Mouse (Mus musculus) kidney, embryonic 14.5 days (tissue): ENCODE results near the gene Gpr45. TPM values are rescaled to one million over a fixed set of nuclear protein-coding genes. Genes with fewer than 3 reads are reported as not detected.

ENCODE experiments used
- ATAC-seq: fragments of 200-750 bp; cut with Nextera tagmentation; 2 replicates; pipeline ENCODE4 v1.8.0; 2017; ENCODE audit warnings: moderate number of reproducible peaks, mild to moderate bottlenecking, moderate TSS enrichment, moderate library complexity; ENCODE audit not compliant: low FRiP score, low TSS enrichment
- H3K27ac ChIP-seq: fragments of 300-500 bp; sonication (generic); 2 replicates; pipeline ENCODE4 v1.5.1; 2014; ENCODE audit warnings: low read depth, mild to moderate bottlenecking, low read length, moderate library complexity, mixed read lengths
- H3K27me3 ChIP-seq: fragments of 300-500 bp; sonication (generic); 2 replicates; pipeline ENCODE4 v1.6.1; 2014; ENCODE audit warnings: mild to moderate bottlenecking, low read length; ENCODE audit not compliant: control insufficient read depth, insufficient read depth
- H3K36me3 ChIP-seq: fragments of 300-500 bp; sonication (generic); 2 replicates; pipeline ENCODE4 v1.6.1; 2014; ENCODE audit warnings: low read length, mixed read lengths; ENCODE audit not compliant: control insufficient read depth, insufficient read depth
- H3K4me1 ChIP-seq: fragments of 300-500 bp; sonication (generic); 2 replicates; pipeline ENCODE4 v1.6.1; 2014; ENCODE audit warnings: low read length, mixed read lengths; ENCODE audit not compliant: control insufficient read depth, insufficient read depth
- H3K4me2 ChIP-seq: fragments of 300-500 bp; sonication (generic); replicated peaks from 2 replicates; pipeline ENCODE4 v1.6.1; 2014; ENCODE audit warnings: low read depth, mild to moderate bottlenecking, low read length
- H3K4me3 ChIP-seq: fragments of 300-500 bp; sonication (generic); 2 replicates; pipeline ENCODE4 v1.5.1; 2014; ENCODE audit warnings: mild to moderate bottlenecking, low read length
- H3K9ac ChIP-seq: fragments of 300-500 bp; sonication (generic); 2 replicates; pipeline ENCODE4 v1.6.1; 2014; ENCODE audit warnings: low read depth, mild to moderate bottlenecking, low read length, moderate library complexity
- H3K9me3 ChIP-seq: fragments of 300-500 bp; sonication (generic); 2 replicates; pipeline ENCODE4 v1.6.1; 2016; ENCODE audit warnings: low read length; ENCODE audit not compliant: control insufficient read depth
- WGBS: fragments of 180-500 bp; shearing (Covaris S2); extraction: QIAGEN DNeasy Blood & Tissue Kit; methylation state at CpG from one replicate; pipeline ENCODE4 v1.1.7; 2014; 5-methylcytosine and 5-hydroxymethylcytosine counted together
- polyA plus RNA-seq: library from polyadenylated mRNA; unstranded; fragments of >200 nt; fragmentation: Nextera tagmentation; extraction: Ambion mirVana; gene quantifications from 2 replicates; pipeline ENCODE4 v1.2.1, GENCODE M21; 2014

Gene Gpr45
- polyA plus RNA-seq, 1 experiment from 2014 or later = 18.3 TPM

DNA sequence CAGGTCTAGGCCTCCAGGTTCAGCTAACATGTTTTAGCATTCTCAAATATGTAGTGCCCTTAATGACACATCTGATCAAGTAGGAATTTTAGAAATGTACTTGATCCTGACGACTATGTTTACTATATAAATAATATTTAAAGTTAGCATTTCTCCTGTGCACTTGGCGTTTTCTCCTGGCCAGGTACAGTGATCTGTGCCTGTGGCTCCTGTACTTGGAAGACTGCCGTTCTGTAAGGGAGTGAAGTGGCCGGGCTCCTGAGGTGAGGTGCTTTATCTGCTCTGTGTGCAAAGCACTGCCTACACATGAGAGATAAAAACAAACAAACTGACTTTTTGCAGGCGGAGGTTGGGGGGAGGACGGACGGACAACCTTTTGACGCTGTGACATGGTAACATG lies 113.9 kb downstream of the Gpr45 start:
- WGBS = 92% methylated on average over 8 of the region's 8 CpGs
- Histone ChIP-seq H3K9me3 (no peaks in the 10 kb centered on the region), H3K4me1 (no peaks in the 10 kb centered on the region), H3K27me3 (no peaks in the 10 kb centered on the region), H3K36me3 (peaks cover 12% of the 10 kb centered on the region), H3K4me3 (no peak overlapping the region), H3K9ac (no peak overlapping the region), H3K4me2 (no peak overlapping the region), H3K27ac (no peak overlapping the region)
- ATAC-seq = no peak

- Histone ChIP-seq H3K27me3 (no peaks in the 10 kb centered on the region), H3K4me3 (no peak overlapping the region), H3K27ac (no peak overlapping the region), H3K9me3 (no peaks in the 10 kb centered on the region), H3K4me1 (no peaks in the 10 kb centered on the region), H3K9ac (no peak overlapping the region), H3K4me2 (no peak overlapping the region), H3K36me3 (peaks cover 12% of the 10 kb centered on the region)
- 53% methylated on average over 7 of the region's 7 CpGs for WGBS
- ATAC-seq = no peak
These were observed 114.9 kb downstream of the Gpr45 start for GRCm38 (mm10) chr1:43067551-43067950.

DNA sequence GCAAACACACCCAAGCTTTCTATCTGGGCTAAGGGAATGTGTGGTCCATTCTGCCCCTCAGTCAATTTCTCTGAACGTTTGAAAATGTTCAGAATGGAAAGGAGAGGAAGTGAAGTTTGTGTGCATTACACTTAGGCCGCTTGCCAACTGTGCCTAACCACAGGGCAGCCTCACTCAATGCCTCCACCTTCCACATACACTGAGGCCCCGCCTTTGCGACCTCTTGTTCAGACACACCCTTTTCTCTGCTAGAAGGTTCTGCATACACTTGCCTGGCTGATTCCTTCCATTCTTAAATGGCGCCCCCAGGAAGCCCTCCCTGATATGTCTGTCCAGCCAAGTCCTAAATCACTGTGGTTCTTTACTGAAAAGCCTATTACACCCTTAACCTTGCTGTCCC lies 118.1 kb downstream of the Gpr45 start:
- ATAC-seq = no peak
- H3K4me1 ChIP-seq = no peaks in the 10 kb centered on the region
- no peak overlapping the region for H3K4me2 ChIP-seq
- peaks cover 17% of the 10 kb centered on the region for H3K36me3 ChIP-seq
- H3K9me3 ChIP-seq = no peaks in the 10 kb centered on the region
- H3K27me3 ChIP-seq = no peaks in the 10 kb centered on the region
- H3K4me3 ChIP-seq = no peak overlapping the region
- 81% methylated on average over 5 of the region's 5 CpGs for WGBS
- H3K27ac ChIP-seq = no peak overlapping the region
- H3K9ac ChIP-seq = no peak overlapping the region

DNA sequence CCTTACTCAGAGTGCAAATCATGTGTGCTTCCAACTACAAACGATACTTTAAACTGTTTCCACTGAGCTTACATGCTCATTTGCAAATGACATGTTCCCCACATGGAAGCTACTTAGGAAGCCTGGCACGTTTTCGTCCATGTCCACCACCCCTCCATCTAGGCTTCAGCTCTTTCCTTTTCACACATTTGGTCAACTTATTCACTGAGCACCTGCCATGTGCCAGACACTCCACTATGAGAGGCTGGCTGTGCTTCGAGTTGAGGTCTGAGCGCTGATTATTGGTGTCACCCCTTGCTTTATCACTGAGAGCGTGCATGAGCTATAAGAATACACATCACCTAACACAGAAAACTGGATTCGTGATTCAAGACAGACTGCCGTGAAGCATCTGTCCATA lies 119.4 kb downstream of the Gpr45 start:
- H3K4me1 ChIP-seq = no peaks in the 10 kb centered on the region
- H3K27ac ChIP-seq = no peak overlapping the region
- no peak overlapping the region for H3K4me2 ChIP-seq
- ATAC-seq = no peak
- H3K9me3 ChIP-seq = no peaks in the 10 kb centered on the region
- H3K4me3 ChIP-seq = no peak overlapping the region
- WGBS = 93% methylated on average over 8 of the region's 8 CpGs
- H3K9ac ChIP-seq = no peak overlapping the region
- no peaks in the 10 kb centered on the region for H3K27me3 ChIP-seq
- peaks cover 9% of the 10 kb centered on the region for H3K36me3 ChIP-seq

- no peaks in the 10 kb centered on the region for H3K4me1 ChIP-seq
These were observed 119.9 kb downstream of the Gpr45 start for GRCm38 (mm10) chr1:43072561-43072960.

GRCm38 (mm10) chr1:43074791-43075190 lies 122.1 kb downstream of the Gpr45 start:
- H3K4me1 ChIP-seq = no peaks in the 10 kb centered on the region
- H3K4me2 ChIP-seq = no peak overlapping the region
- 88% methylated on average over 2 of the region's 2 CpGs for WGBS
- no peaks in the 10 kb centered on the region for H3K9me3 ChIP-seq
- H3K27ac ChIP-seq = no peak overlapping the region
- no peaks in the 10 kb centered on the region for H3K27me3 ChIP-seq
- no peak overlapping the region for H3K9ac ChIP-seq
- H3K36me3 ChIP-seq = peaks cover 5% of the 10 kb centered on the region
- no peak overlapping the region for H3K4me3 ChIP-seq
- no peak for ATAC-seq

More at GRCm38 (mm10) chr1:43072561-43072960, 119.9 kb downstream of the Gpr45 start:
- H3K4me3 ChIP-seq = no peak overlapping the region
- WGBS = 58% methylated on average over 1 of the region's 1 CpGs
- no peaks in the 10 kb centered on the region for H3K27me3 ChIP-seq
- no peak overlapping the region for H3K27ac ChIP-seq
- no peak overlapping the region for H3K4me2 ChIP-seq
- H3K36me3 ChIP-seq = peaks cover 5% of the 10 kb centered on the region
- H3K9me3 ChIP-seq = no peaks in the 10 kb centered on the region
- no peak for ATAC-seq
- H3K9ac ChIP-seq = no peak overlapping the region

- Histone ChIP-seq H3K9me3 (no peaks in the 10 kb centered on the region), H3K27ac (no peak overlapping the region), H3K4me2 (no peak overlapping the region), H3K9ac (no peak overlapping the region), H3K4me3 (no peak overlapping the region), H3K27me3 (no peaks in the 10 kb centered on the region), H3K4me1 (no peaks in the 10 kb centered on the region), H3K36me3 (peaks cover 5% of the 10 kb centered on the region)
- WGBS = 81% methylated on average over 2 of the region's 2 CpGs
- no peak for ATAC-seq
These were observed 125.5 kb downstream of the Gpr45 start for GRCm38 (mm10) chr1:43078124-43078523.

- H3K27me3 ChIP-seq = no peaks in the 10 kb centered on the region
- no peak for ATAC-seq
- H3K4me2 ChIP-seq = no peak overlapping the region
- no peaks in the 10 kb centered on the region for H3K9me3 ChIP-seq
- H3K27ac ChIP-seq = no peak overlapping the region
- no peak overlapping the region for H3K9ac ChIP-seq
- no peak overlapping the region for H3K4me3 ChIP-seq
- no peaks in the 10 kb centered on the region for H3K36me3 ChIP-seq
- WGBS = 87% methylated on average over 5 of the region's 5 CpGs
- no peaks in the 10 kb centered on the region for H3K4me1 ChIP-seq
These were observed 130.3 kb downstream of the Gpr45 start for GRCm38 (mm10) chr1:43082946-43083345.
